Mouse (Mus musculus) bone marrow macrophage, adult 2 months (primary cell): ENCODE measurements at regions not wholly inside any gene's neighbourhood (a gene's known extent, or its start where the extent isn't known, plus 50 kb on each side); places are given as distances from the start of the nearest gene placed in this dataset.
"Not testable (repeated sequence)": the region's sequence is repeated elsewhere in the genome, so short reads cannot be mapped to it uniquely, and the experiment has no call there.

ENCODE experiments used
- CTCF ChIP-seq: IDR thresholded peaks from 2 replicates; pipeline ENCODE4 v1.5.1; 2012; ENCODE audit warnings: low read depth, mild to moderate bottlenecking, low read length, moderate library complexity
- POLR2A ChIP-seq: IDR thresholded peaks from 2 replicates; pipeline ENCODE4 v1.6.1; 2012; ENCODE audit warnings: mild to moderate bottlenecking, low read depth, low read length, borderline replicate concordance

GRCm38 (mm10) chr12:115359050-115359449 is 688.5 kb upstream of the Zfp386 start:
- not testable (repeated sequence) for TF ChIP-seq CTCF, POLR2A
